13 mouse cellular contexts compared by ENCODE assay signal in genomic region chr8:112583440-112583839, GRCm38 (mm10).
"Had no signal": no experiment of that assay in that cellular context is flagged by ENCODE, and none has a peak within 500 bp of the region (broad histone marks: within the 10 kb centered on the region; RNA-seq: fewer than 3 reads in every experiment).

No protein-coding gene starts in this region.

- DNase-seq: lung, adult 18-20 months; lung, embryonic 14.5 days; lung, postnatal 10 days; lung, postnatal 4 days; midbrain, embryonic 14.5 days; retina, postnatal 1 day; right cerebral cortex, adult 18-20 months; right cerebral cortex, postnatal 25 days; right cerebral cortex, postnatal 4 days; spleen, adult 18-20 months; thymus, adult 18-20 months; thymus, postnatal 14 days; thymus, postnatal 36 days had no signal
